Mouse (Mus musculus) heart, embryonic 11.5 days (tissue): Measurements from ENCODE around the gene Cnr2. TPM values are rescaled to one million over a fixed set of nuclear protein-coding genes. Genes with fewer than 3 reads are reported as not detected.

Experiments
- ATAC-seq: fragments of 200-750 bp; cut with Nextera tagmentation; replicated peaks from 2 replicates; pipeline ENCODE4 v1.8.0; 2017; ENCODE audit warnings: moderate library complexity; ENCODE audit not compliant: insufficient number of reproducible peaks, low FRiP score, low TSS enrichment
- H3K27ac ChIP-seq: fragments of 300-500 bp; sonication (generic); 2 replicates; pipeline ENCODE4 v1.5.1; 2014; ENCODE audit warnings: mild to moderate bottlenecking, low read depth, low read length
- H3K27me3 ChIP-seq: fragments of 300-500 bp; sonication (generic); 2 replicates; pipeline ENCODE4 v1.6.1; 2014; ENCODE audit warnings: mild to moderate bottlenecking, low read length, mixed read lengths; ENCODE audit not compliant: control insufficient read depth, insufficient read depth
- H3K36me3 ChIP-seq: fragments of 300-500 bp; sonication (generic); 2 replicates; pipeline ENCODE4 v1.6.1; 2014; ENCODE audit warnings: mild to moderate bottlenecking, low read length, moderate library complexity, mixed read lengths; ENCODE audit not compliant: control insufficient read depth, insufficient read depth
- H3K4me1 ChIP-seq: fragments of 300-500 bp; sonication (generic); 2 replicates; pipeline ENCODE4 v1.6.1; 2014; ENCODE audit warnings: low read length; ENCODE audit not compliant: control insufficient read depth, insufficient read depth
- H3K4me2 ChIP-seq: fragments of 300-500 bp; sonication (generic); 2 replicates; pipeline ENCODE4 v1.6.1; 2014; ENCODE audit warnings: mild to moderate bottlenecking, moderate library complexity
- H3K4me3 ChIP-seq: fragments of 300-500 bp; sonication (generic); 2 replicates; pipeline ENCODE4 v1.5.1; 2014; ENCODE audit warnings: low read depth, low read length
- H3K9ac ChIP-seq: fragments of 300-500 bp; sonication (generic); 2 replicates; pipeline ENCODE4 v1.6.1; 2014; ENCODE audit warnings: mild to moderate bottlenecking, low read depth, low read length, moderate library complexity
- H3K9me3 ChIP-seq: fragments of 300-500 bp; sonication (generic); replicated peaks from 2 replicates; pipeline ENCODE4 v1.6.1; 2016; ENCODE audit warnings: low read length; ENCODE audit not compliant: control insufficient read depth
- WGBS: fragments of 180-500 bp; shearing (Covaris S2); extraction: QIAGEN DNeasy Blood & Tissue Kit; methylation state at CpG from one replicate; pipeline ENCODE4 v1.1.7; 2014; ENCODE audit not compliant: insufficient replicate concordance; 5-methylcytosine and 5-hydroxymethylcytosine counted together
- polyA plus RNA-seq: library from polyadenylated mRNA; unstranded; fragments of >200 nt; fragmentation: Nextera tagmentation; extraction: Ambion mirVana; gene quantifications from 2 replicates; pipeline ENCODE4 v1.2.1, GENCODE M21; 2014

The Cnr2 gene
- polyA plus RNA-seq, 1 experiment from 2014 or later, result 0.73 TPM

- 89% methylated on average over 13 of the region's 13 CpGs for WGBS
- no peak for ATAC-seq
- no peak overlapping the region for H3K9ac ChIP-seq
- peaks cover 21% of the 10 kb centered on the region for H3K4me1 ChIP-seq
- H3K27me3 ChIP-seq, result no peaks in the 10 kb centered on the region
- H3K27ac ChIP-seq, result no peak overlapping the region
- peaks cover 33% of the 10 kb centered on the region for H3K36me3 ChIP-seq
- no peak overlapping the region for H3K4me3 ChIP-seq
- H3K9me3 ChIP-seq, result no peaks in the 10 kb centered on the region
- H3K4me2 ChIP-seq, result no peak overlapping the region
Measured at GRCm38 (mm10) chr4:135969070-135969750, 74.0 kb downstream of the Cnr2 start.

Other genes with a start within 250 kb of the Cnr2 start
- gene Ifnlr1, start 209.1 kb upstream of the Cnr2 start, polyA plus RNA-seq, result 0.17 and 0.20 TPM in 2 replicates
- gene Il22ra1, start 167.2 kb upstream of the Cnr2 start, polyA plus RNA-seq, result not detected in 2 replicates
- gene Myom3, start 135.7 kb upstream of the Cnr2 start, polyA plus RNA-seq, result not detected in 2 replicates
- gene Srsf10, start 39.6 kb upstream of the Cnr2 start, polyA plus RNA-seq, result 191 and 202 TPM in 2 replicates
- 138 and 144 TPM in 2 replicates for gene Pnrc2, start 21.5 kb upstream of the Cnr2 start, polyA plus RNA-seq
- 42.4 and 46.5 TPM in 2 replicates for gene Fuca1, start 25.3 kb downstream of the Cnr2 start, polyA plus RNA-seq
- 75.9 and 84.0 TPM in 2 replicates for gene Hmgcl, start 51.1 kb downstream of the Cnr2 start, polyA plus RNA-seq
- gene Gale, start 68.3 kb downstream of the Cnr2 start, polyA plus RNA-seq, result 30.2 and 31.8 TPM in 2 replicates
- gene Lypla2, start 77.2 kb downstream of the Cnr2 start, polyA plus RNA-seq, result 68.6 and 71.5 TPM in 2 replicates
- 46.0 and 51.9 TPM in 2 replicates for gene Pithd1, start 91.9 kb downstream of the Cnr2 start, polyA plus RNA-seq
- 34.8 and 39.8 TPM in 2 replicates for gene Eloa, start 126.4 kb downstream of the Cnr2 start, polyA plus RNA-seq
- gene Rpl11, start 158.0 kb downstream of the Cnr2 start, polyA plus RNA-seq, result 287 and 345 TPM in 2 replicates
- gene Id3, start 248.1 kb downstream of the Cnr2 start, polyA plus RNA-seq, result 411 and 415 TPM in 2 replicates